Mouse (Mus musculus) embryonic facial prominence, embryonic 13.5 days (tissue): Measurements from ENCODE around the gene Plppr3. TPM values are rescaled to one million over a fixed set of nuclear protein-coding genes. Genes with fewer than 3 reads are reported as not detected.

Experiments used
- ATAC-seq: fragments of 200-750 bp; cut with Nextera tagmentation; 2 replicates; pipeline ENCODE4 v1.8.0; 2017; ENCODE audit warnings: low read depth; ENCODE audit not compliant: insufficient number of reproducible peaks, insufficient read depth, low FRiP score, low TSS enrichment
- H3K27ac ChIP-seq: fragments of 300-500 bp; sonication (generic); 2 replicates; pipeline ENCODE4 v1.5.1; 2015; ENCODE audit warnings: moderate library complexity, mild to moderate bottlenecking, inconsistent platforms
- H3K27me3 ChIP-seq: fragments of 300-500 bp; sonication (generic); 2 replicates; pipeline ENCODE4 v1.6.1; 2015; ENCODE audit warnings: mild to moderate bottlenecking, inconsistent platforms
- H3K36me3 ChIP-seq: fragments of 300-500 bp; sonication (generic); 2 replicates; pipeline ENCODE4 v1.6.1; 2015; ENCODE audit warnings: mild to moderate bottlenecking, inconsistent platforms
- H3K4me1 ChIP-seq: fragments of 300-500 bp; sonication (generic); 2 replicates; pipeline ENCODE4 v1.6.1; 2015; ENCODE audit warnings: inconsistent platforms
- H3K4me2 ChIP-seq: fragments of 300-500 bp; sonication (generic); 2 replicates; pipeline ENCODE4 v1.6.1; 2015; ENCODE audit warnings: moderate library complexity, mild to moderate bottlenecking, inconsistent platforms
- H3K4me3 ChIP-seq: fragments of 300-500 bp; sonication (generic); 2 replicates; pipeline ENCODE4 v1.5.1; 2015; ENCODE audit warnings: mild to moderate bottlenecking, inconsistent platforms
- H3K9ac ChIP-seq: fragments of 300-500 bp; sonication (generic); 2 replicates; pipeline ENCODE4 v1.6.1; 2015; ENCODE audit warnings: mild to moderate bottlenecking, inconsistent platforms
- H3K9me3 ChIP-seq: fragments of 300-500 bp; sonication (generic); 2 replicates; pipeline ENCODE4 v1.6.1; 2016; ENCODE audit warnings: inconsistent platforms
- WGBS: fragments of 180-500 bp; shearing (Covaris S2); methylation state at CpG from one replicate; pipeline ENCODE4 v1.1.7; 2015; ENCODE audit warnings: mixed read lengths; 5-methylcytosine and 5-hydroxymethylcytosine counted together
- polyA plus RNA-seq: library from polyadenylated mRNA; unstranded; fragments of >200 nt; fragmentation: Nextera tagmentation; extraction: Ambion mirVana; gene quantifications from 2 replicates; pipeline ENCODE4 v1.2.1, GENCODE M21; 2015

Gene Plppr3
- polyA plus RNA-seq, 1 experiment from 2014 or later = 138 TPM

DNA sequence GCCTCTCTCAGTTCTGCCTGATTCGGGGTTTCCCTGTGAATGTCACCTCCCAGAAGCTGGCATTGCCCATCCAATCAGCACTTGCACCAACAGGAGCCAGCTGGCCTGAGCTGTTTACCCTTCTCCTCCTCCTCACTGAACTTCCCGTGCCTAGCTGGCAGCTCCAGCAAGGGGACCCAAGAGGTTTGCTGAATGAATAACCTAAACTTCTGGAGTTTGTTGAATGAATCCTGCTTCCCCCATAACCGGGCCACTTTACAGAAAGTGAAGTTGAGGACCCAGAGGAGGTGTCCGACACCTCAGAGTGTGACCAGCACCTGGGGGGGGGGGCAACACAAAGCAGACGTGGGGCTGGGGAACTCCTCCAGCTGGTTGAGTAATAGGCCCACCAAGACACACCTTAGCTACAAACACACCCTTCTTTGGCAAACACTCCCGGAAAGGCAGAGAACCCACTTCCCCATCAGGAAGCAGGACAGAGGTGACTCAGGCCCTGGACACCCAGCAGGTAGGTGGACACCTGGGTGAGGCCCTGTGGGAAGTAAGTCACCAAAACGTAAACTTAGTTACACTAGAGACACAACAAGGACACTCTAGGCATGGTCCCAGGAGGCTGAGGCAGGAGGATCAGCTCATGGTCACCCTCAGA lies 40.6 kb upstream of the Plppr3 start:
- Histone ChIP-seq H3K36me3 (peaks cover 27% of the 10 kb centered on the region), H3K9me3 (no peaks in the 10 kb centered on the region), H3K4me1 (peaks cover 43% of the 10 kb centered on the region), H3K27me3 (peaks cover 29% of the 10 kb centered on the region), H3K9ac (peak overlapping the region; percentile 55; the same call in 1 of the 2 replicates), H3K4me2 (peak overlapping the region; percentile 96), H3K4me3 (peak overlapping the region; percentile 87; the same call in 1 of the 2 replicates), H3K27ac (no peak overlapping the region)
- 75% methylated on average over 7 of the region's 7 CpGs for WGBS
- ATAC-seq = no peak

GRCm38 (mm10) chr10:79914131-79914947 lies 39.9 kb upstream of the Plppr3 start:
- WGBS = 70% methylated on average over 11 of the region's 11 CpGs
- Histone ChIP-seq H3K4me1 (peaks cover 43% of the 10 kb centered on the region), H3K9ac (peak overlapping the region; percentile 55)

GRCm38 (mm10) chr10:79912412-79912811 lies 38.0 kb upstream of the Plppr3 start:
- no peak overlapping the region for H3K27ac ChIP-seq
- no peak overlapping the region for H3K4me2 ChIP-seq
- no peak overlapping the region for H3K9ac ChIP-seq
- peaks cover 35% of the 10 kb centered on the region for H3K4me1 ChIP-seq
- no peak overlapping the region for H3K4me3 ChIP-seq
- WGBS = 63% methylated on average over 20 of the region's 20 CpGs
- ATAC-seq = no peak
- H3K9me3 ChIP-seq = no peaks in the 10 kb centered on the region
- H3K36me3 ChIP-seq = peaks cover 27% of the 10 kb centered on the region
- H3K27me3 ChIP-seq = peaks cover 3% of the 10 kb centered on the region

More at GRCm38 (mm10) chr10:79914131-79914947, 39.9 kb upstream of the Plppr3 start:
- Histone ChIP-seq H3K27me3 (peaks cover 22% of the 10 kb centered on the region), H3K36me3 (peaks cover 27% of the 10 kb centered on the region), H3K9me3 (no peaks in the 10 kb centered on the region), H3K27ac (no peak overlapping the region), H3K4me3 (no peak overlapping the region), H3K4me2 (no peak overlapping the region)
- ATAC-seq = no peak

- Histone ChIP-seq H3K36me3 (peaks cover 43% of the 10 kb centered on the region), H3K9ac (no peak within 1 kb of the TSS), H3K27me3 (no peaks in the 10 kb centered on the region), H3K4me1 (peaks cover 22% of the 10 kb centered on the region), H3K4me3 (0 out of 2 replicates have a peak within 1 kb of the TSS, but pooled peaks have one; percentile 23), H3K9me3 (no peaks in the 10 kb centered on the region), H3K27ac (peak within 1 kb of the TSS; percentile 60; the same call in 1 of the 2 replicates), H3K4me2 (no peak within 1 kb of the TSS)
- no peak for ATAC-seq
- WGBS = 93% methylated on average over 4 of the region's 4 CpGs
These were observed 36.1 kb upstream of the Plppr3 start, which contains the start of gene Gm26602 for GRCm38 (mm10) chr10:79910556-79910955. Gene Gm26602, plus strand, starts transcription at chr10:79910856.

- Histone ChIP-seq H3K9me3 (no peaks in the 10 kb centered on the region), H3K9ac (peak overlapping the region; percentile 16; the same call in 1 of the 2 replicates), H3K27me3 (no peaks in the 10 kb centered on the region), H3K4me3 (peak overlapping the region; percentile 70), H3K36me3 (peaks cover 56% of the 10 kb centered on the region), H3K27ac (peak overlapping the region; percentile 60), H3K4me2 (peak overlapping the region; percentile 53), H3K4me1 (peaks cover 10% of the 10 kb centered on the region)
- 0 out of 2 replicates have a peak, but pooled peaks have one; percentile 35 for ATAC-seq
- 22% methylated on average over 14 of the region's 14 CpGs for WGBS
These were observed 34.9 kb upstream of the Plppr3 start for GRCm38 (mm10) chr10:79909092-79909922.

GRCm38 (mm10) chr10:79908167-79909091 lies 34.0 kb upstream of the Plppr3 start, which contains the start of gene Med16:
Gene Med16, minus strand, starts transcription at chr10:79908923.
- Histone ChIP-seq H3K27ac (peak within 1 kb of the TSS; percentile 97), H3K4me2 (peak within 1 kb of the TSS; percentile 53), H3K9me3 (no peaks in the 10 kb centered on the region), H3K9ac (peak within 1 kb of the TSS; percentile 94), H3K27me3 (no peaks in the 10 kb centered on the region), H3K4me1 (peaks cover 8% of the 10 kb centered on the region), H3K36me3 (peaks cover 65% of the 10 kb centered on the region), H3K4me3 (peak within 1 kb of the TSS; percentile 70)
- 2% methylated on average over 52 of the region's 52 CpGs for WGBS
- peak; percentile 92 for ATAC-seq

DNA sequence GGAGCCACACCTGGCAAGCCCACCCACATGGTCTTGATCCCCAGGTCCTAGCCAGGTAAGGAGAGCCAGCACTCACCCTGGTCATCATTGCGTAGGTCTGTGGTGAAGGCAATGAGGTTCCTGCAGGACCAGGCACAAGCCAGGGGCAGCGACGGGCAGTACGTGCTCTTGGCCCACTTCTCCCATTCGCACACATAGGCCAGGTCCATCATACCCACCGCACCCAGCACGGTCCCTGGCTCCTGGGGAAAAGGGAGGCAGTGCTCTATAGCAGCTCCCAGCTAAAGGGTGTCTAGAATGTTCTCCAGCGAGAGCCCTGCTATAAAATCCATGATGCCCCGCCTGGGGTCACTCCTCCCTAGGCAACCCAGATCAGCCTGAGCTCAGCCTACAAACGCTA lies 33.0 kb upstream of the Plppr3 start:
- Histone ChIP-seq H3K9ac (no peak overlapping the region), H3K4me1 (peaks cover 8% of the 10 kb centered on the region), H3K27ac (no peak overlapping the region), H3K27me3 (no peaks in the 10 kb centered on the region), H3K36me3 (peaks cover 69% of the 10 kb centered on the region), H3K9me3 (no peaks in the 10 kb centered on the region), H3K4me2 (no peak overlapping the region), H3K4me3 (no peak overlapping the region)
- 92% methylated on average over 10 of the region's 10 CpGs for WGBS
- no peak for ATAC-seq

- H3K4me3 ChIP-seq = no peak overlapping the region
- H3K27me3 ChIP-seq = no peaks in the 10 kb centered on the region
- no peaks in the 10 kb centered on the region for H3K9me3 ChIP-seq
- H3K36me3 ChIP-seq = peaks cover 66% of the 10 kb centered on the region
- no peak for ATAC-seq
- no peak overlapping the region for H3K4me2 ChIP-seq
- H3K27ac ChIP-seq = no peak overlapping the region
- 92% methylated on average over 9 of the region's 9 CpGs for WGBS
- H3K9ac ChIP-seq = no peak overlapping the region
- peaks cover 8% of the 10 kb centered on the region for H3K4me1 ChIP-seq
These were observed 32.3 kb upstream of the Plppr3 start for GRCm38 (mm10) chr10:79906712-79907111.

- no peak overlapping the region for H3K4me3 ChIP-seq
- no peaks in the 10 kb centered on the region for H3K4me1 ChIP-seq
- peaks cover 91% of the 10 kb centered on the region for H3K36me3 ChIP-seq
- H3K27ac ChIP-seq = no peak overlapping the region
- no peaks in the 10 kb centered on the region for H3K9me3 ChIP-seq
- no peak for ATAC-seq
- no peaks in the 10 kb centered on the region for H3K27me3 ChIP-seq
- 26% methylated on average over 2 of the region's 2 CpGs for WGBS
- no peak overlapping the region for H3K4me2 ChIP-seq
- 0 out of 2 replicates have a peak overlapping the region, but pooled peaks have one; percentile 27 for H3K9ac ChIP-seq
These were observed 26.5 kb upstream of the Plppr3 start for GRCm38 (mm10) chr10:79900951-79901410.
